Mouse (Mus musculus): ENCODE measurements around the gene Ace3. TPM values are rescaled to one million over a fixed set of nuclear protein-coding genes. Genes with fewer than 3 reads are reported as not detected.

The Ace3 gene
- polyA plus RNA-seq, 1 experiment from 2014 or later = not detected

DNA sequence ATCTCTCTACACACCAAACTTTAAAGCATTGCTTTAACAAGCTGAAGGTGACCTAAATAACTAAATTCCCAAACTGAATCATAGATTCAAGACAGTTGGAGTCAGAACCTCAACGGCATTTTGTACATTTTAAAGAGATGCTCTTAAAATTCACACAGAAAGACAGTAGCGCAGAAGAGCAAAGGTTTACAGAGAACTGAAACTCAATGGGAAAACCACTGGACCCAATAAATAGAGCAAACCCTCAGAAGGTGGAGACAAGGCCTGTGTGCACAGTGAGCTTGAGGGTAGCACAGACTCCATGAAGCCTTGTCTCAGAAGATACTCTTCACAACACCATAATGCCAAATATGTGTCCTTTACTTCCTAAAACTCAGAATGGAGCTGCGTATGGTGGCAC lies 51.3 kb downstream of the Ace3 start:
- Histone ChIP-seq H3K36me3 (ENCODE audit: control insufficient read depth, insufficient read depth, low read length) (peaks cover 40% of the 10 kb centered on the region), H3K4me2 (ENCODE audit: low read length) (no peak overlapping the region), H3K27me3 (replicated peaks; ENCODE audit: control insufficient read depth, insufficient read depth, low read length) (no peaks in the 10 kb centered on the region), H3K9me3 (replicated peaks; ENCODE audit: control insufficient read depth, low read length) (no peaks in the 10 kb centered on the region), H3K9ac (ENCODE audit: low read length) (no peak overlapping the region), H3K27ac (ENCODE audit: low read depth, low read length) (no peak overlapping the region), H3K4me1 (ENCODE audit: control insufficient read depth, insufficient read depth, low read length) (no peaks in the 10 kb centered on the region), H3K4me3 (ENCODE audit: low read depth, low read length) (no peak overlapping the region)
- DNase-seq (ENCODE audit: low spot score) (no peak), ATAC-seq (no peak)
- 95% methylated on average over 3 of the region's 3 CpGs for WGBS

DNA sequence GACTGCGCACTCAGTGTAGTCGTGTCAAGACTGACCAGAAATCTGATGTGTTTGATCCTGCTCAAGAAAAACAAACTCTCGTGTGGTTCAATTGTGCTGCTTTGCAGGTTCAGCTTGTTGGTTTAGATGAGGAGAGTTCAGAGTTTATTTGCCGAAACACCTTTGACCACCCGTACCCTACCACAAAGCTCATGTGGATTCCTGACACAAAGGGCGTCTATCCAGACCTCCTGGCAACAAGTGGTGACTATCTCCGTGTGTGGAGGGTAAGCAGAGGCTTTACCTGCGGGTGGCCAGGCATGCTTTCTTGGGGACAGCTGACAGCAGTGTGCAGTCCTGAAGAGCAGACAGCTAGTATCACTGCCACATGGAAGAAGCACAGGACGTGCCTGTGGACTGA lies 52.1 kb downstream of the Ace3 start:
- Histone ChIP-seq H3K4me2 (ENCODE audit: low read length) (no peak overlapping the region), H3K9me3 (replicated peaks; ENCODE audit: control insufficient read depth, low read length) (no peaks in the 10 kb centered on the region), H3K4me1 (ENCODE audit: control insufficient read depth, insufficient read depth, low read length) (no peaks in the 10 kb centered on the region), H3K36me3 (ENCODE audit: control insufficient read depth, insufficient read depth, low read length) (peaks cover 48% of the 10 kb centered on the region), H3K27me3 (replicated peaks; ENCODE audit: control insufficient read depth, insufficient read depth, low read length) (no peaks in the 10 kb centered on the region), H3K4me3 (ENCODE audit: low read depth, low read length) (no peak overlapping the region), H3K9ac (ENCODE audit: low read length) (no peak overlapping the region), H3K27ac (ENCODE audit: low read depth, low read length) (no peak overlapping the region)
- WGBS = 88% methylated on average over 9 of the region's 9 CpGs
- no peak for ATAC-seq
- no peak for DNase-seq (ENCODE audit: low spot score)

DNA sequence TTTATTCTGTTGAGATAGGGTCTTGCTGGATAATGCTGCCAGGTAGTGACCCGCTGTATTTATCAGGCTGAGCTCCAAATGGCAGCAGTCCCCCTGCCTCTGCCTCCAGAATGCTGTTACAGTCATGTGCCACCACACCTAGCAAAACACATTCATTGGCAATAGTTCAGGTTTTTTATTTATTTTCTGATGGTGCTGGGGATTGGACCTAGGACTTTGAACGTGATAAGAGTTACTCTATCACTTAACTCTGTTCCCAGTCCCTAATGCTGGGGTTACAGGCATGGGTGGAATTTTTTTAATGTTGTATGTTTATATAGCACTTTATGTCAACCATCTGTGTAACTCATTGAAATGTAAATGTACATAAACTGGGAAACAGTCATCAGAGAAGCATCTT lies 59.4 kb downstream of the Ace3 start:
- Histone ChIP-seq H3K9ac (ENCODE audit: low read length) (no peak overlapping the region), H3K36me3 (ENCODE audit: control insufficient read depth, insufficient read depth, low read length) (peaks cover 97% of the 10 kb centered on the region), H3K9me3 (replicated peaks; ENCODE audit: control insufficient read depth, low read length) (no peaks in the 10 kb centered on the region), H3K27ac (ENCODE audit: low read depth, low read length) (no peak overlapping the region), H3K4me1 (ENCODE audit: control insufficient read depth, insufficient read depth, low read length) (no peaks in the 10 kb centered on the region), H3K4me2 (ENCODE audit: low read length) (no peak overlapping the region), H3K27me3 (replicated peaks; ENCODE audit: control insufficient read depth, insufficient read depth, low read length) (no peaks in the 10 kb centered on the region), H3K4me3 (ENCODE audit: low read depth, low read length) (no peak overlapping the region)
- WGBS = 88% methylated on average over 2 of the region's 2 CpGs
- no peak for ATAC-seq
- DNase-seq (ENCODE audit: low spot score) = no peak

DNA sequence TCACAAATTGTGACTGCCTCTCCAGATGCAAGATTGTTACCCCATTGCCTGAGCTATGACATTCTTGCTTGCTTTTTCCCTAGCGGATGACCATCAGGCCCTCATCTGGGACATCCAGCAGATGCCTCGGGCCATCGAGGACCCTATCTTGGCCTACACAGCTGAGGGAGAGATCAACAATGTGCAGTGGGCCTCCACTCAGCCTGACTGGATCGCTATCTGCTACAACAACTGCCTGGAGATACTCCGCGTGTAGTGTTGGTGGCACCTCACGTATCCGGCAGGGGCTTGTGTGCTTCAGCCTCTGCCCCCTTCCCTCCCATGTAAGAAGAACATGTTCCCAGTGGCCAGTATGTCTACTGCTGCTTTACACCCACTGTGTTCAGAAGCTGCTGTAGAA lies 60.1 kb downstream of the Ace3 start:
- DNase-seq (ENCODE audit: low spot score) (no peak), ATAC-seq (no peak)
- H3K9ac ChIP-seq (ENCODE audit: low read length) = no peak overlapping the region
- H3K36me3 ChIP-seq (ENCODE audit: control insufficient read depth, insufficient read depth, low read length) = peaks cover 97% of the 10 kb centered on the region
- no peak overlapping the region for H3K4me3 ChIP-seq (ENCODE audit: low read depth, low read length)
- no peak overlapping the region for H3K4me2 ChIP-seq (ENCODE audit: low read length)
- H3K9me3 ChIP-seq (replicated peaks; ENCODE audit: control insufficient read depth, low read length) = no peaks in the 10 kb centered on the region
- no peaks in the 10 kb centered on the region for H3K27me3 ChIP-seq (replicated peaks; ENCODE audit: control insufficient read depth, insufficient read depth, low read length)
- WGBS = 98% methylated on average over 8 of the region's 8 CpGs
- no peak overlapping the region for H3K27ac ChIP-seq (ENCODE audit: low read depth, low read length)
- H3K4me1 ChIP-seq (ENCODE audit: control insufficient read depth, insufficient read depth, low read length) = no peaks in the 10 kb centered on the region

Other genes starting within 250 kb of the Ace3 start
- 26.0 and 32.5 TPM in 2 replicates for gene Cyb561, start 41.3 kb upstream of the Ace3 start, polyA plus RNA-seq (2014; fragmentation: Nextera tagmentation; extraction: Ambion mirVana)
- gene Ace, start 26.7 kb upstream of the Ace3 start, polyA plus RNA-seq (2014; fragmentation: Nextera tagmentation; extraction: Ambion mirVana) = 1.9 and 3.1 TPM in 2 replicates
- 0.48 and 0.57 TPM in 2 replicates for gene Kcnh6, start 13.4 kb downstream of the Ace3 start, polyA plus RNA-seq (2014; fragmentation: Nextera tagmentation; extraction: Ambion mirVana)
- 76.2 and 93.6 TPM in 2 replicates for gene Dcaf7, start 42.2 kb downstream of the Ace3 start, polyA plus RNA-seq (2014; fragmentation: Nextera tagmentation; extraction: Ambion mirVana)
- 5.7 and 7.0 TPM in 2 replicates for gene Taco1, start 71.4 kb downstream of the Ace3 start, polyA plus RNA-seq (2014; fragmentation: Nextera tagmentation; extraction: Ambion mirVana)
- 9.0 and 11.0 TPM in 2 replicates for gene Map3k3, start 89.9 kb downstream of the Ace3 start, polyA plus RNA-seq (2014; fragmentation: Nextera tagmentation; extraction: Ambion mirVana)
- gene Gm10840, start 166.2 kb downstream of the Ace3 start, polyA plus RNA-seq (2014; fragmentation: Nextera tagmentation; extraction: Ambion mirVana) = not detected in 2 replicates
- gene Limd2, start 166.2 kb downstream of the Ace3 start, polyA plus RNA-seq (2014; fragmentation: Nextera tagmentation; extraction: Ambion mirVana) = 223 and 240 TPM in 2 replicates
- 31.1 and 34.1 TPM in 2 replicates for gene Strada, start 207.5 kb downstream of the Ace3 start, polyA plus RNA-seq (2014; fragmentation: Nextera tagmentation; extraction: Ambion mirVana)
- gene Ccdc47, start 221.7 kb downstream of the Ace3 start, polyA plus RNA-seq (2014; fragmentation: Nextera tagmentation; extraction: Ambion mirVana) = 71.0 and 80.1 TPM in 2 replicates
- 65.6 and 75.2 TPM in 2 replicates for gene Ddx42, start 222.3 kb downstream of the Ace3 start, polyA plus RNA-seq (2014; fragmentation: Nextera tagmentation; extraction: Ambion mirVana)